8 mouse cellular contexts compared by ENCODE assay signal in the genomic region with DNA sequence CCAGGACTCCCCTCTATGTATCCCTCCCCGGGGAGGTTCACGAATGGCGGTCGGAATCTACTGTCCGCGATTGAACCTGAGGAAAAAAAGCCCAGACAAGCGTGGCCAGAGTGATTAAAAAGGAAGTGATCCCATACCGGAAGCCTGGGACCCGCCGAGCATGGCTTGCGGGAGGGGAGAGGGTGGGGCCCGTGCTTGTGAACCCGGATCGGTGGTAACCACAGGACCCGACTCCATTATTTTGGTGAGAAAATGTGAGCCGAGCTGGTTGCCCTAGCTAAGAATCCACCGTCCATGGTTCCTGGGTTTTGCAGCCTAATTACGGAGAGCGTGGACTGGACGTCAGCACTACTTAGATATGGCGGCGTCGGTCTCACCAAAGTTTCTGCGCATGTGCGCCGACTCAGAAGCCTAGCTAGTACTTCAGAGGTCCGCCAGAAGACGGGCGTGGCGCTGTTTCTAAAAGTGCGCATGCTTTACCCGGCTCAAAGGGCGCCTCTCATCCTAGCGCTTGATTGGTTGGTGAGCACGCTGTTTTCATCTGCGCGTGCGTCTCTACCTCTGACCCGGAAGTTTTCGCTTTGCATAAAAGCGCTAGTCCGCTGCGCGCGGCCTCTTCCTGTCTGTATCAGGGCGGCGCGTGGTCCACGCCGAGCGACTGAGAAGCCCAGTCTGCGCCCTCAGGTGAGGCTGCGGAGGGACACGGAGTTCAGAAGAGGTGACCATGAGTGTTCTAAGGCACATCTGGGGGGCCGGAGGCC. TPM values are rescaled to one million over a fixed set of nuclear protein-coding genes. Genes with fewer than 3 reads are reported as not detected.
DNase-seq lines count a peak whose midpoint lies in the region; ATAC-seq and TF ChIP-seq lines count a peak whose summit lies in the region.

A gene (plus strand): TSS at position 586 of the 761 bp plus-strand sequence.

- H3K27me3 ChIP-seq in embryonic facial prominence, embryonic 15.5 days = peaks cover 4% of the 10 kb centered on the region; the same call in 1 of the 2 replicates
- peaks cover 12% of the 10 kb centered on the region; the same call in 1 of the 2 replicates for H3K27me3 ChIP-seq in limb, embryonic 14.5 days (ENCODE audit: control insufficient read depth, insufficient read depth, low read length)
- 0 out of 2 replicates have a peak, but pooled peaks cover 6% of the 10 kb centered on the region for H3K27me3 ChIP-seq in midbrain, postnatal 0 days (ENCODE audit: insufficient read depth, low read length)

- H3K27ac ChIP-seq in bone marrow, adult 2 months (ENCODE audit: control insufficient read depth, insufficient read depth, low read depth, low read length, poor library complexity) = peak within 1 kb of the TSS; percentile 85
- peak within 1 kb of the TSS; percentile 98 for H3K27ac ChIP-seq in embryonic facial prominence, embryonic 15.5 days (replicated peaks)
- peak within 1 kb of the TSS; percentile 96 for H3K27ac ChIP-seq in limb, embryonic 14.5 days (replicated peaks; ENCODE audit: low read depth, low read length)
- H3K27ac ChIP-seq in midbrain, postnatal 0 days (ENCODE audit: low read depth, low read length) = peak within 1 kb of the TSS; percentile 97

- no peaks in the 10 kb centered on the region for H3K9me3 ChIP-seq in embryonic facial prominence, embryonic 15.5 days (replicated peaks)
- no peaks in the 10 kb centered on the region for H3K9me3 ChIP-seq in limb, embryonic 14.5 days (ENCODE audit: control insufficient read depth, low read length)
- H3K9me3 ChIP-seq in midbrain, postnatal 0 days (ENCODE audit: low read length) = no peaks in the 10 kb centered on the region

- H3K36me3 ChIP-seq in embryonic facial prominence, embryonic 15.5 days = peaks cover 37% of the 10 kb centered on the region
- peaks cover 40% of the 10 kb centered on the region for H3K36me3 ChIP-seq in limb, embryonic 14.5 days (ENCODE audit: control insufficient read depth, insufficient read depth, low read length)
- peaks cover 31% of the 10 kb centered on the region for H3K36me3 ChIP-seq in midbrain, postnatal 0 days (ENCODE audit: insufficient read depth, low read length)

- ATAC-seq in embryonic facial prominence, embryonic 15.5 days (ENCODE audit: insufficient number of reproducible peaks, low FRiP score, low TSS enrichment, low read depth) = peak; percentile 98
- ATAC-seq in limb, embryonic 14.5 days (ENCODE audit: low FRiP score, low read depth) = peak; percentile 98
- peak; percentile 97 for ATAC-seq in midbrain, postnatal 0 days (ENCODE audit: low FRiP score)

- under 1% methylated on average over 55 of the region's 55 CpGs for WGBS in bone marrow, adult 2 months
- WGBS in embryonic facial prominence, embryonic 15.5 days = under 1% methylated on average over 55 of the region's 55 CpGs
- WGBS in limb, embryonic 14.5 days = 1% methylated on average over 55 of the region's 55 CpGs
- WGBS in midbrain, postnatal 0 days = under 1% methylated on average over 55 of the region's 55 CpGs

- peak; percentile 99 for DNase-seq in 416B (ENCODE audit: low read depth)
- peak; percentile 99 for DNase-seq in heart, adult 8-10 months (ENCODE audit: low spot score)
- peak; percentile 99 for DNase-seq in kidney, adult 9 months
- peak; percentile 99 for DNase-seq in limb, embryonic 14.5 days (ENCODE audit: low spot score)
- DNase-seq in midbrain, postnatal 0 days (ENCODE audit: low spot score) = peak; percentile 100
- DNase-seq in spleen, postnatal 14 days (ENCODE audit: low spot score in 2 of 2) = peak; percentile 95 to 97

- H3K4me1 ChIP-seq in bone marrow, adult 2 months (ENCODE audit: control insufficient read depth, insufficient read depth, low read length) = no peaks in the 10 kb centered on the region; the same call in 1 of the 2 replicates
- peaks cover 35% of the 10 kb centered on the region for H3K4me1 ChIP-seq in embryonic facial prominence, embryonic 15.5 days
- peaks cover 10% of the 10 kb centered on the region for H3K4me1 ChIP-seq in limb, embryonic 14.5 days (ENCODE audit: control insufficient read depth, insufficient read depth, low read length)
- peaks cover 8% of the 10 kb centered on the region; the same call in 1 of the 2 replicates for H3K4me1 ChIP-seq in midbrain, postnatal 0 days (ENCODE audit: insufficient read depth, low read length)

- peak; percentile 82 for TF ChIP-seq CTCF in bone marrow, adult 2 months (IDR thresholded peaks at IDR 0.05; ENCODE audit: control insufficient read depth, insufficient read depth, low read length)
- peak; percentile 88 for TF ChIP-seq CTCF in midbrain, postnatal 0 days (IDR thresholded peaks at IDR 0.05)

- H3K4me3 ChIP-seq in bone marrow, adult 2 months (replicated peaks; ENCODE audit: control insufficient read depth, low read depth, low read length) = peak within 1 kb of the TSS; percentile 95
- H3K4me3 ChIP-seq in embryonic facial prominence, embryonic 15.5 days (replicated peaks) = peak within 1 kb of the TSS; percentile 99
- H3K4me3 ChIP-seq in limb, embryonic 14.5 days (replicated peaks; ENCODE audit: low read length) = peak within 1 kb of the TSS; percentile 98
- H3K4me3 ChIP-seq in midbrain, postnatal 0 days (ENCODE audit: low read depth, low read length) = peak within 1 kb of the TSS; percentile 83

- peak; percentile 84 for TF ChIP-seq POLR2A in bone marrow, adult 2 months (IDR thresholded peaks at IDR 0.05; ENCODE audit: borderline replicate concordance, control insufficient read depth, low read depth, low read length)
- peak; percentile 97; the same call in 1 of the 2 replicates for TF ChIP-seq POLR2A in limb, embryonic 14.5 days (IDR thresholded peaks at IDR 0.05; ENCODE audit: borderline replicate concordance, extremely low read depth, insufficient read depth, insufficient read length)

- peak within 1 kb of the TSS; percentile 93 for H3K9ac ChIP-seq in embryonic facial prominence, embryonic 15.5 days
- H3K9ac ChIP-seq in limb, embryonic 14.5 days (ENCODE audit: low read depth, low read length, severe bottlenecking) = peak within 1 kb of the TSS; percentile 92
- peak within 1 kb of the TSS; percentile 82 for H3K9ac ChIP-seq in midbrain, postnatal 0 days (replicated peaks; ENCODE audit: low read length, poor library complexity, severe bottlenecking)

- H3K4me2 ChIP-seq in embryonic facial prominence, embryonic 15.5 days (replicated peaks) = peak within 1 kb of the TSS; percentile 87
- peak within 1 kb of the TSS; percentile 89 for H3K4me2 ChIP-seq in limb, embryonic 14.5 days (replicated peaks; ENCODE audit: low read depth, low read length, severe bottlenecking)
- peak within 1 kb of the TSS; percentile 84 for H3K4me2 ChIP-seq in midbrain, postnatal 0 days (ENCODE audit: low read depth, low read length, poor library complexity, severe bottlenecking)

RNA-seq across cellular contexts. Expression of the gene that starts here (rescaled TPM):
- polyA plus RNA-seq in bone marrow, adult 2 months (2011; ENCODE audit: insufficient read depth, insufficient read length, low replicate concordance, missing spikeins) = 895 and 1,171 TPM in 2 replicates
- polyA plus RNA-seq in embryonic facial prominence, embryonic 15.5 days (2015; fragmentation: Nextera tagmentation; extraction: Ambion mirVana) = 1,070 and 1,140 TPM in 2 replicates
- total RNA-seq in heart, adult 8-10 months (2022) = 100 to 1,000 TPM; 502 to 620 (median 561) TPM
- polyA plus RNA-seq in limb, embryonic 14.5 days (2012; rRNA removed) = 3,045 and 3,888 TPM in 2 replicates
- 1,462 and 1,509 TPM in 2 replicates for polyA plus RNA-seq in limb, embryonic 14.5 days (2014; fragmentation: Nextera tagmentation; extraction: Ambion mirVana)
- total RNA-seq in midbrain, postnatal 0 days (2014; rRNA removed) = 1,185 and 1,542 TPM in 2 replicates
- 583 and 614 TPM in 2 replicates for polyA plus RNA-seq in midbrain, postnatal 0 days (2015; fragmentation: Nextera tagmentation; extraction: Ambion mirVana)

Comparison
In these comparisons a context has a peak if more than half of its experiments do, and no peak if none do; other contexts are left out.
1. Peak in every context shown above with its lines: DNase-seq, ATAC-seq, H3K4me3 ChIP-seq and H3K27ac ChIP-seq.